Mouse (Mus musculus) cerebellum, adult (tissue): ENCODE data around the gene Ceacam15.

Source experiments
- ATAC-seq: cut with Nextera tagmentation; 2 replicates; pipeline ENCODE4 v1.9.2; 2017; ENCODE audit warnings: mild to moderate bottlenecking, moderate library complexity, mixed read lengths; ENCODE audit not compliant: insufficient number of reproducible peaks, low FRiP score, low TSS enrichment

The Ceacam15 gene

GRCm38 (mm10) chr7:16631932-16632331, 43.6 kb downstream of the Ceacam15 start:
- ATAC-seq = no peak

- no peak for ATAC-seq
Measured at GRCm38 (mm10) chr7:16631025-16631424, 44.5 kb downstream of the Ceacam15 start.

- ATAC-seq = no peak
Measured at GRCm38 (mm10) chr7:16629598-16630296, 45.8 kb downstream of the Ceacam15 start.

- ATAC-seq = peak; percentile 61; the same call in 1 of the 2 replicates
Measured at GRCm38 (mm10) chr7:16628096-16628771, 47.3 kb downstream of the Ceacam15 start.

GRCm38 (mm10) chr7:16623687-16624086, 51.8 kb downstream of the Ceacam15 start:
- ATAC-seq = no peak

GRCm38 (mm10) chr7:16623131-16623530, 52.4 kb downstream of the Ceacam15 start:
- ATAC-seq = no peak
